Mouse (Mus musculus): Measurements from ENCODE around the gene Brd9. TPM values are rescaled to one million over a fixed set of nuclear protein-coding genes. Genes with fewer than 3 reads are reported as not detected.
"Not testable (repeated sequence)": the region's sequence is repeated elsewhere in the genome, so short reads cannot be mapped to it uniquely, and the experiment has no call there.

Brd9 gene
- total RNA-seq, 4 experiments from 2014 or later = 16.8 to 22.5 (median 20.7) TPM

GRCm38 (mm10) chr13:73990325-73990724 is 52.7 kb downstream of the Brd9 start:
- DNase-seq (ENCODE audit: low spot score) = no peak

DNA sequence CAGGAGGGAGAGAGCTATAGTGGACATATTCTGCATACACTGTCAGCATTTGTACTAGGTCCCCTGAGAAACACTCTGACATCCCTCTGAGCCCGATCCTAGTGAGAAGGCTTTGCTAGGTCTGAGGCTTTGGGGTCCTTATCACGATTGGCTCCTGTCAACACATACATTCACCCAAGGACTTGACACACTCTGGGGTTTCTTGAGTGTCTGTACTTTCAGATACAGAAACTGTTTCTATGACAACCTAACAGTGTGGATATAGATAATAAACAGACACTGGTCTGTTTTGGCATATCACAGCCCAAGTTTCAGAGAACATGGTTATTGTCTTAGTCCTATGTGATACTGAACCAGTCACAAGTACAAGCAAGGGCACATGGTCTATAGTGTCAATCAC is 53.1 kb downstream of the Brd9 start:
- DNase-seq (ENCODE audit: low spot score) = no peak

- peak; percentile 64 for DNase-seq (ENCODE audit: low spot score)
These were observed 53.7 kb downstream of the Brd9 start for GRCm38 (mm10) chr13:73991267-73991666.

GRCm38 (mm10) chr13:73996456-73996855 is 58.8 kb downstream of the Brd9 start:
- DNase-seq (ENCODE audit: low spot score) = no peak

GRCm38 (mm10) chr13:74000519-74000918 is 62.9 kb downstream of the Brd9 start:
- no peak for DNase-seq (ENCODE audit: low spot score)

DNA sequence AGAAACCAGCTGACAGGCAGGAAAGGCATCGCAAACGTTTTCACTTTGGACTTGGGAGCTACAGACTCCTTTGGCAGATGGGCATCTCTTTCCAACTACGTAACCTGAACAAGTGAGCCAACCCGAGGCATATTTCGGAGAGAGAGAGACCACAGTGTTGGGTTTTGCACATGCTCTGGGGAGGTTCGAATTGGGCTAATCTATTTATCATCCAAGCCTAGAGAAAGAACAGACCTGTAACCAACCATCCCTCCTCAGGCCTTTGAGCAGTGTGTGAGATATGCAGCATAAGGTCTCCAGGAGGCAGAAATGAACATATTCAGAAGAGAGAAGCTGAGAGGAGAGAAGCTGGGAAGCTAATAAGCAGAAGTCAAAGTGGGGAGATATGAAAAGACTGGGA is 63.4 kb downstream of the Brd9 start:
- no peak for DNase-seq (ENCODE audit: low spot score)

DNA sequence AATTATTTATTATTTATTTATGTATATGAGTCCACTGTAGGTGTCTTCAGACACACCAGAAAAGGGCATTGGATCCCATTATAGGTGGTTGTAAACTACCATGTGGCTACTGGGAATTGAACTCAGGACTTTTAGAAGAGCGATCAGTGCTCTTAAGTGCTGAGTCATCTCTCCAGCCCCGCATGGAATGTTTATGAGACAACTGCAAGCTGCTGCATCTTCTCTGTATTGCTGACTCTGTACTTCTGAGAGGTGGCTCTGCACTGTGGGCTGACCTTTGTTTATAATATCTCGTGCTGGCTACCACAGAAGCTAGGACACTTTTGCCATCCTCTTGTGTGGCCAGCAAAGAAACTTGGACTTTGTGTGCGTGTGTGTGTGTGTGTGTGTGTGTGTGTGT is 63.9 kb downstream of the Brd9 start:
- DNase-seq (ENCODE audit: low spot score) = no peak

DNA sequence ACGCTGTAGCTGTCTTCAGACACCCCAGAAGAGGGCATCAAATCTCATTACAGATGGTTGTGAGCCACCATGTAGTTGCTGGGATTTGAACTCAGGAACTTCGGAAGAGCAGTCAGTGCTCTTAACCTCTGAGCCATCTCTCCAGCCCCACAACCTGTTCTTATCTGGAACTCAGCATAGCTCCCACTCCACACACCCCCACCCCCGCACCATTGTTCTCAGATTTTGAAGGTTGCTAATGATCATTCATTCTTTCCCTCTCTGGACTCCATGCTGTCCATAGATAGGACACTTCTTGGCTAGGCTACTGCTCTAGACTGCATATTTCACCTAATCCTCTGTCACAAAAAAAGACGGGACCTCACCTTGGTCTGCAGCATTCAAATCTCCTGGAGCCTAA is 69.3 kb downstream of the Brd9 start:
- not testable (repeated sequence) for DNase-seq (ENCODE audit: low spot score)

DNA sequence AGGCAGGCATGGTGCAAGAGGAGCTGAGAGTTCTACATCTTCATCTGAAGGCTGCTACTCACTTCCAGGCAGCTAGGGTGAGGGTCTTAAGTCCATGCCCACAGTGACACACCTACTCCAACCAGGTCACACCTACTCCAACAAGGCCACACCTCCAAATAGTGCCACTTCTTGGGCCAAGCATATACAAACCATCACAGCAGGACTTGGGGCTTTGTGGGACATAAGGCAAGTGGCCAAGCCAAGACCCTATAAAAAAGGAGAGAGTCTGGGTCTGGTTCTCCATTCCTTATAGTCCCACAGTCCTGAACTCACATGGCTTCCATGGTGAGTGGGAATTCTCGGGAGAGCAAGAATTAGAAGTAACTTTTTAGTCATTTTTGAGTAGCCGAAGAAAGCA is 70.6 kb downstream of the Brd9 start:
- not testable (repeated sequence) for DNase-seq (ENCODE audit: low spot score)

DNA sequence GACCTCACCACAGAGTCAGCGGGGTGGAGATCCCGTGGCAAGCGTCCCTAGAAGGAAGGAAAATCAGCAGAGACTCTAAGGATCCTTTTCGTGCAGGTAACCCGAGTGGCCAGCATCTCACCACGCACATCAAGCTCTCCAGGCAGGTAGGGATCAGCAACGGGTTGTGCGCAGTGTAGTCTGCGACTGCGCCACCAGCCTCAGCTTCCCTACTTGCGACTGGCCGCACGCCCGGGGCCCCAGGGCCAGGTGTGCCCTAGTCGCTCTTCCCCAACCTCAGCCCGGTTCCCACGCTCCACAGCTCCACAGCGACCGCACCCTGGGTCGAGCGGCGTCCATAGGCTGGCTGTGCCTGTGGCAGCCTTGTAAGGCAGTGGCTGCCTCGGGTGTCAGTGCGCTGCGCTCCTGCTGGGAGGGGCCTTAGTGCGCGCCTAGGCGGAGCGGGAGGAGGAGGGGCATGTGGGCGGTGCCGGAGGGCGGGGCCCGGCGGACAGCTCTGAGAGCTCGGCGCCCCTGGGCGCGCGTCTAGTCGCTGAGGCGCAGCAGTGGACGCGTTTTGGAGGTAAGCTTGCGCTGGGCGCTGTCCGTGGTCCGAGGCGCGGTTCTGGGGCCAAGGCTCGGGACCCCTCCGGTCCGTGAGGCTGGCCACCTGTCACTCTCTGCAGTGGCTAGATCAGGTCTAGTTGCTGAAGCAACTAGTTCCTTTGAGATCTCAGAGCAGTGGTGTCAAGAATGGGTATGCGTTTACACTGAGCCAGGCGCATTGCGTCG is 71.5 kb downstream of the Brd9 start, which contains the start of gene Tppp:
TSS of gene Tppp (plus strand) at position 460 of the 771 bp plus-strand sequence.
- peak; percentile 95 for DNase-seq (ENCODE audit: low spot score)

DNA sequence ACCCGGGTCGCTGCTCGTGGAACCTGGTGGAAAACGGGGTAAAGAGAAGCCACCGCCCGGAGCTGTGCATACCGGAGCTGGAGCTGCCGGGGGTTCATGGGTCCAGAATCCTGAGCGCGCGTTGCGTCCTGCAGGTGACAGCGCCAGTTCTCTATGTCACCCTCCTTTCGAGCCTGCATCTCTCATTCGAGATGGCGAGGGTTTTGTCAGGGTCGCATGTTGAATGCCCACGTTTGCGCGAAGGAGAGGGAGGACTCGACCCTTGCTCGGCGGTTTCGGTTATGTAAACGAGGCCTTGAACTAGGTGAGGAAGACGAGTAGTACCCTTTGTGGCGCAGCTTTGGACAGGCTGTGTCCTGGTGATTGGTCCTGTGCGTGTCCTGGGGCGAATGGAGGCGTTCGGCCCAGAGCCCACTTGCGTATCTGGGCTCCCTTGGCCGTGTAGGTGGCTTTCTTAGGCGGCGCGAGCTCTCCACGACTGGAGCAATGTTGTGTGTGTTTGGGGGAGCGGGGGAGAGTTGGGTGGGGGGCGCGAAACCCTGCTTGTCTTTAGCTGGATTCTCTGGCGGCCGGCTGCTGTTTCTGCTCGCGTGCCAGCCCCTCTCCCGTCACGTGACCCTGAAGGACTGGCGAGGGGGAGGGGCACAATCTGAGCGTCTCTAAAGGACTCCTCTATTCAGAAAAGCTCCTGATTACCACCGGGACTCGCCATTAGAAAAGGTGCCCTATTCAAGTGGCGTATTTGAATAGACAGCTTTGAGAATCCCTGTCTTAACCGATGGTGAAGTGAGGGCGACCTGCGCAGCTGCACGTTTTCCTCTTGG is 72.4 kb downstream of the Brd9 start:
- peak; percentile 79 for DNase-seq (ENCODE audit: low spot score)

Small RNA genes within 50 kb of the gene (microRNA-seq; reads per million reads assigned to microRNA genes)
- gene Gm25197 = not detected

Other genes starting within 250 kb of the Brd9 start
- not detected for gene Slc6a19, start 232.9 kb upstream of the Brd9 start, total RNA-seq (2022)
- gene Slc12a7, start 204.7 kb upstream of the Brd9 start, total RNA-seq (2022) = 100 to 1,000 TPM; 207 to 245 (median 212) TPM
- 1 to 10 TPM in 3 of 4 experiments, under 1 TPM in 1; 0.75 to 1.9 (median 1.2) TPM for gene Nkd2, start 90.2 kb upstream of the Brd9 start, total RNA-seq (2022)
- gene Trip13, start within 50 bp of the Brd9 start, total RNA-seq (2022) = under 1 TPM; 0.16 to 0.89 (median 0.20) TPM
- not detected for gene Zdhhc11, start 26.0 kb downstream of the Brd9 start, total RNA-seq (2022)
- gene Tppp, start 71.6 kb downstream of the Brd9 start, total RNA-seq (2022) = 10 to 100 TPM; 13.9 to 19.6 (median 14.7) TPM
- gene Cep72, start 124.5 kb downstream of the Brd9 start, total RNA-seq (2022) = 1 to 10 TPM in 2 of 4 experiments, under 1 TPM in 2; 0.44 to 2.6 (median 1.1) TPM
- gene Slc9a3, start 183.6 kb downstream of the Brd9 start, total RNA-seq (2022) = 1 to 10 TPM in 1 of 4 experiments, under 1 TPM in 3; 0.47 to 1.4 (median 0.56) TPM

Measured in heart, adult 8-10 months (tissue).